Mouse (Mus musculus) heart, embryonic 10.5 days (tissue): ENCODE measurements around the gene Ifitm1. TPM values are rescaled to one million over a fixed set of nuclear protein-coding genes. Genes with fewer than 3 reads are reported as not detected.
A peak's percentile ranks its signal among the peaks of the same experiment; 100 is the strongest.

ENCODE experiments used
- DNase-seq: peaks from one replicate; pipeline ENCODE4 v3.0.0-alpha.2; 2017; ENCODE audit warnings: low spot score
- H3K27ac ChIP-seq: fragments of 300-500 bp; sonication (generic); 2 replicates; pipeline ENCODE4 v1.5.1; 2016; ENCODE audit warnings: mild to moderate bottlenecking
- H3K27me3 ChIP-seq: fragments of 300-500 bp; sonication (generic); 2 replicates; pipeline ENCODE4 v1.6.1; 2016; ENCODE audit warnings: mild to moderate bottlenecking; ENCODE audit not compliant: poor library complexity, insufficient read depth, severe bottlenecking
- H3K36me3 ChIP-seq: fragments of 300-500 bp; sonication (generic); 2 replicates; pipeline ENCODE4 v1.6.1; 2016; ENCODE audit warnings: mild to moderate bottlenecking, moderate library complexity
- H3K4me1 ChIP-seq: fragments of 300-500 bp; sonication (generic); 2 replicates; pipeline ENCODE4 v1.6.1; 2016; ENCODE audit warnings: mild to moderate bottlenecking
- H3K4me3 ChIP-seq: fragments of 300-500 bp; sonication (generic); 2 replicates; pipeline ENCODE4 v1.5.1; 2016; ENCODE audit warnings: mild to moderate bottlenecking, moderate library complexity
- H3K9me3 ChIP-seq: fragments of 300-500 bp; sonication (generic); 2 replicates; pipeline ENCODE4 v1.6.1; 2016; ENCODE audit warnings: mild to moderate bottlenecking, moderate library complexity
- WGBS: fragments of 180-500 bp; shearing (Covaris S2); methylation state at CpG from one replicate; pipeline ENCODE4 v1.1.7; 2016; 5-methylcytosine and 5-hydroxymethylcytosine counted together
- polyA plus RNA-seq: library from polyadenylated mRNA; unstranded; fragments of >200 nt; fragmentation: Nextera tagmentation; extraction: Ambion mirVana; gene quantifications from 2 replicates; pipeline ENCODE4 v1.2.1, GENCODE M21; 2016

The Ifitm1 gene
- polyA plus RNA-seq: 3.6 and 12.5 TPM in 2 replicates

GRCm38 (mm10) chr7:140966921-140967320 is at the start of gene Ifitm1:
Ifitm1 (plus strand) TSS chr7:140967221.
- Histone ChIP-seq H3K27ac (no peak within 1 kb of the TSS), H3K27me3 (peaks cover 57% of the 10 kb centered on the region), H3K9me3 (no peaks in the 10 kb centered on the region), H3K4me1 (peaks cover 30% of the 10 kb centered on the region), H3K4me3 (0 out of 2 replicates have a peak within 1 kb of the TSS, but pooled peaks have one; percentile 8), H3K36me3 (no peaks in the 10 kb centered on the region)
- DNase-seq: no peak
- WGBS: 80% methylated on average over 4 of the region's 4 CpGs

- WGBS: 44% methylated on average over 4 of the region's 4 CpGs
- H3K27me3 ChIP-seq: peaks cover 80% of the 10 kb centered on the region
Measured at GRCm38 (mm10) chr7:140919911-140920310, 47.1 kb upstream of the Ifitm1 start.

GRCm38 (mm10) chr7:140920418-140921029 is 46.5 kb upstream of the Ifitm1 start, which contains the start of gene Nlrp6:
Nlrp6 (plus strand) TSS chr7:140920902.
- 69% methylated on average over 8 of the region's 8 CpGs for whole genome bisulfite sequencing
- no peaks in the 10 kb centered on the region for H3K9me3 ChIP-seq
- peaks cover 19% of the 10 kb centered on the region for H3K4me1 ChIP-seq
- peaks cover 86% of the 10 kb centered on the region for H3K27me3 ChIP-seq
- H3K4me3 ChIP-seq: no peak within 1 kb of the TSS
- H3K27ac ChIP-seq: no peak within 1 kb of the TSS
- no peaks in the 10 kb centered on the region for H3K36me3 ChIP-seq
- DNase-seq: no peak

More at GRCm38 (mm10) chr7:140919911-140920310, 47.1 kb upstream of the Ifitm1 start:
- Histone ChIP-seq H3K27ac (no peak overlapping the region), H3K9me3 (no peaks in the 10 kb centered on the region), H3K4me1 (peaks cover 19% of the 10 kb centered on the region), H3K36me3 (no peaks in the 10 kb centered on the region), H3K4me3 (no peak overlapping the region)
- no peak for DNase-seq

GRCm38 (mm10) chr7:140921225-140921975 is 45.6 kb upstream of the Ifitm1 start:
- Histone ChIP-seq H3K4me3 (no peak overlapping the region), H3K9me3 (no peaks in the 10 kb centered on the region), H3K36me3 (no peaks in the 10 kb centered on the region), H3K27ac (no peak overlapping the region), H3K4me1 (peaks cover 19% of the 10 kb centered on the region), H3K27me3 (peaks cover 90% of the 10 kb centered on the region)
- WGBS: 28% methylated on average over 22 of the region's 22 CpGs
- DNase-seq: no peak

- peaks cover 95% of the 10 kb centered on the region for H3K27me3 ChIP-seq
- no peak overlapping the region for H3K27ac ChIP-seq
- peak overlapping the region; percentile 53 for H3K4me3 ChIP-seq
- WGBS: 1% methylated on average over 49 of the region's 49 CpGs
- no peak for DNase-seq
- peaks cover 19% of the 10 kb centered on the region for H3K4me1 ChIP-seq
- H3K36me3 ChIP-seq: no peaks in the 10 kb centered on the region
- no peaks in the 10 kb centered on the region for H3K9me3 ChIP-seq
Measured at GRCm38 (mm10) chr7:140922398-140923069, 44.5 kb upstream of the Ifitm1 start.

GRCm38 (mm10) chr7:140923070-140923775 is 43.8 kb upstream of the Ifitm1 start:
- WGBS: 25% methylated on average over 30 of the region's 30 CpGs
- Histone ChIP-seq H3K4me3 (peak overlapping the region; percentile 53), H3K36me3 (no peaks in the 10 kb centered on the region), H3K27me3 (peaks cover 92% of the 10 kb centered on the region), H3K4me1 (peaks cover 19% of the 10 kb centered on the region), H3K27ac (no peak overlapping the region), H3K9me3 (no peaks in the 10 kb centered on the region)
- DNase-seq: no peak

- peaks cover 62% of the 10 kb centered on the region for H3K27me3 ChIP-seq
- H3K4me1 ChIP-seq: peaks cover 12% of the 10 kb centered on the region
Measured at GRCm38 (mm10) chr7:140927181-140927580, 39.8 kb upstream of the Ifitm1 start.

GRCm38 (mm10) chr7:140938436-140938835 is 28.6 kb upstream of the Ifitm1 start:
- Histone ChIP-seq H3K27me3 (peaks cover 13% of the 10 kb centered on the region; the same call in 1 of the 2 replicates), H3K9me3 (no peaks in the 10 kb centered on the region), H3K36me3 (no peaks in the 10 kb centered on the region), H3K27ac (no peak overlapping the region), H3K4me1 (peaks cover 26% of the 10 kb centered on the region), H3K4me3 (no peak overlapping the region)
- DNase-seq: no peak
- WGBS: 36% methylated on average over 3 of the region's 3 CpGs

More at GRCm38 (mm10) chr7:140927181-140927580, 39.8 kb upstream of the Ifitm1 start:
- WGBS: 76% methylated on average over 6 of the region's 6 CpGs
- Histone ChIP-seq H3K36me3 (no peaks in the 10 kb centered on the region), H3K9me3 (no peaks in the 10 kb centered on the region), H3K27ac (no peak overlapping the region), H3K4me3 (no peak overlapping the region)
- DNase-seq: no peak

- Histone ChIP-seq H3K9me3 (no peaks in the 10 kb centered on the region), H3K36me3 (no peaks in the 10 kb centered on the region), H3K4me1 (peaks cover 26% of the 10 kb centered on the region), H3K4me3 (no peak overlapping the region), H3K27ac (no peak overlapping the region), H3K27me3 (peaks cover 13% of the 10 kb centered on the region; the same call in 1 of the 2 replicates)
- WGBS: 13% methylated on average over 2 of the region's 2 CpGs
- no peak for DNase-seq
Measured at GRCm38 (mm10) chr7:140938896-140939295, 28.1 kb upstream of the Ifitm1 start.

GRCm38 (mm10) chr7:140939669-140940171 is 27.3 kb upstream of the Ifitm1 start:
- Histone ChIP-seq H3K36me3 (peaks cover 2% of the 10 kb centered on the region; the same call in 1 of the 2 replicates), H3K27ac (0 out of 2 replicates have a peak overlapping the region, but pooled peaks have one; percentile 1), H3K4me3 (peak overlapping the region; percentile 33; the same call in 1 of the 2 replicates), H3K9me3 (no peaks in the 10 kb centered on the region), H3K4me1 (peaks cover 26% of the 10 kb centered on the region), H3K27me3 (peaks cover 14% of the 10 kb centered on the region; the same call in 1 of the 2 replicates)
- WGBS: 6% methylated on average over 8 of the region's 8 CpGs
- no peak for DNase-seq

- 3% methylated on average over 33 of the region's 33 CpGs for WGBS
- H3K36me3 ChIP-seq: peaks cover 18% of the 10 kb centered on the region
Measured at GRCm38 (mm10) chr7:140941222-140942051, 25.6 kb upstream of the Ifitm1 start, which contains the start of gene Pgghg. Pgghg (plus strand) TSS chr7:140941391.

More at GRCm38 (mm10) chr7:140941222-140942051, 25.6 kb upstream of the Ifitm1 start, which contains the start of gene Pgghg:
- Histone ChIP-seq H3K9me3 (no peaks in the 10 kb centered on the region), H3K4me1 (peaks cover 30% of the 10 kb centered on the region), H3K27me3 (peaks cover 10% of the 10 kb centered on the region; the same call in 1 of the 2 replicates), H3K27ac (peak within 1 kb of the TSS; percentile 94), H3K4me3 (peak within 1 kb of the TSS; percentile 71)
- DNase-seq: peak; percentile 95
